Mouse (Mus musculus) liver, adult 2 months (tissue): ENCODE measurements around the gene Dmpk.

ENCODE experiments used
- CTCF ChIP-seq: fragments of 200-500 bp; IDR thresholded peaks from 2 replicates; pipeline ENCODE4 v1.5.1; 2011; ENCODE audit warnings: low read depth, low read length, control low read depth
- POLR2A ChIP-seq: fragments of 200-500 bp; IDR thresholded peaks from 2 replicates; pipeline ENCODE4 v1.6.1; 2011; ENCODE audit warnings: low read length, control low read depth; ENCODE audit not compliant: insufficient read depth; ENCODE audit errors: extremely low read depth

DNA sequence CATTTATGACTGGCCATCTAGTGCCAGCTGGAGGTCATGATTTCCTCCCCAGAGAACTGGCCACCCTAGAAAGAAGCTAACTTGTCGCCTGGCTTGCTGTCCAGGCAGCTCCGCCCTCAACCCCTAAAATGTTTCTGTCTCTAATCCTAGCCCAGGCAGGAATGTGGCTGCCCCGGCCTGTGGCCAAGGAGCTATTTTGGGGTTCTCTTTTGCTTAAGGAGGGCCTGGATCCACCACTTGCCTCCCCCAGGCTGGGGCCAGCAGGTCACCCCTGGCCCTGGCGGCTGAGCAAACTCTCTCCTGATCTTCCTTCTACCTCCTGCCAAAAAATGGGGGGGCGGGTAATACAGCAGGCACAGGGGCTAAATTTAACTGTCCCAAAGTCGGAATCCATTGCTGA, 553 bp upstream of the Dmpk start:
- TF ChIP-seq POLR2A (no peak), CTCF (no peak)
